ENCODE assay signal across 29 mouse cellular contexts in the genomic region with DNA sequence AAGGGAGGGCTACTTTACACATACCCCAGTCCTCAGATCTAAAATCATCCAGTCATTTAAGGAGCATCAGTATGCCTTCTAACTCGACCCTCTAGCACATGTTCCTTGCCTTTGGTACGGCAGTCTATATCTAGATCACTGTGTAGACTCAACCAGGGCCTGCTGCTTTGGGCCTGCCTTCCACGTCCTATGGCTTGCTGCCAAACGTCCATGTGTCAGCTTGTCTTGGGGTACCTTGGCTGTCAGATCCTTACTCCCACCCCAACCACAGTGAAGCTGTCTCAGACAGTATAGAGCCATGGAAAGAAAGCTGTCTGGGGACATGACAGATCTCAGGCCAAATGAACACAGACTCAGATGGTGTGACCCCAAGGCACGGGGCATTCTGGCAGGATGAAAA.
A peak's percentile ranks its signal among the peaks of the same experiment; 100 is the strongest.
DNase-seq lines count a peak whose midpoint lies in the region; ATAC-seq lines count a peak whose summit lies in the region.
"Had no signal": no experiment of that assay in that cellular context is flagged by ENCODE, and none has a peak within 500 bp of the region (broad histone marks: within the 10 kb centered on the region; RNA-seq: fewer than 3 reads in every experiment).

No protein-coding gene starts in this region.

- H3K4me1 ChIP-seq in embryonic facial prominence, embryonic 14.5 days (ENCODE audit: control insufficient read depth, insufficient read depth, low read length), result no peaks in the 10 kb centered on the region
- no peaks in the 10 kb centered on the region for H3K4me1 ChIP-seq in embryonic facial prominence, embryonic 10.5 days
- no peaks in the 10 kb centered on the region for H3K4me1 ChIP-seq in lung, embryonic 16.5 days (replicated peaks; ENCODE audit: control insufficient read depth, insufficient read depth, low read length)
- H3K4me1 ChIP-seq: embryonic facial prominence, embryonic 12.5 days; heart, embryonic 13.5 days had no signal

- H3K9ac ChIP-seq in embryonic facial prominence, embryonic 14.5 days (ENCODE audit: low read depth, low read length), result no peak overlapping the region
- H3K9ac ChIP-seq in lung, embryonic 16.5 days (ENCODE audit: low read length), result no peak overlapping the region
- H3K9ac ChIP-seq: embryonic facial prominence, embryonic 12.5 days; forebrain, embryonic 12.5 days; forebrain, embryonic 15.5 days; heart, embryonic 13.5 days; hindbrain, embryonic 14.5 days had no signal

- no peaks in the 10 kb centered on the region for H3K9me3 ChIP-seq in embryonic facial prominence, embryonic 14.5 days (ENCODE audit: control insufficient read depth, low read length)
- no peaks in the 10 kb centered on the region for H3K9me3 ChIP-seq in embryonic facial prominence, embryonic 10.5 days
- H3K9me3 ChIP-seq in lung, embryonic 16.5 days (ENCODE audit: control insufficient read depth, low read length), result no peaks in the 10 kb centered on the region
- H3K9me3 ChIP-seq: embryonic facial prominence, embryonic 12.5 days; forebrain, embryonic 12.5 days; forebrain, embryonic 15.5 days; G1E; heart, embryonic 10.5 days; heart, embryonic 13.5 days had no signal

- WGBS in embryonic facial prominence, embryonic 14.5 days, result 67% methylated on average over 5 of the region's 5 CpGs
- WGBS in embryonic facial prominence, embryonic 10.5 days, result 78% methylated on average over 5 of the region's 5 CpGs
- WGBS in lung, embryonic 16.5 days, result 58% methylated on average over 5 of the region's 5 CpGs

- no peak overlapping the region for H3K4me3 ChIP-seq in embryonic facial prominence, embryonic 14.5 days (ENCODE audit: low read depth, low read length)
- no peak overlapping the region for H3K4me3 ChIP-seq in embryonic facial prominence, embryonic 10.5 days
- no peak overlapping the region for H3K4me3 ChIP-seq in lung, embryonic 16.5 days (ENCODE audit: low read length)
- H3K4me3 ChIP-seq: embryonic facial prominence, embryonic 12.5 days; erythroblast, embryonic 14.5 days; forebrain, embryonic 12.5 days; forebrain, embryonic 15.5 days; heart, adult 2 months; heart, embryonic 10.5 days; heart, embryonic 13.5 days had no signal

- no peaks in the 10 kb centered on the region for H3K36me3 ChIP-seq in embryonic facial prominence, embryonic 14.5 days (ENCODE audit: control insufficient read depth, insufficient read depth, low read length)
- H3K36me3 ChIP-seq in embryonic facial prominence, embryonic 10.5 days (replicated peaks), result no peaks in the 10 kb centered on the region
- H3K36me3 ChIP-seq in lung, embryonic 16.5 days (ENCODE audit: control insufficient read depth, insufficient read depth, low read length), result no peaks in the 10 kb centered on the region
- H3K36me3 ChIP-seq: embryonic facial prominence, embryonic 12.5 days; forebrain, embryonic 12.5 days; forebrain, embryonic 15.5 days; G1E; heart, embryonic 10.5 days; heart, embryonic 13.5 days had no signal

- ATAC-seq in embryonic facial prominence, embryonic 14.5 days (ENCODE audit: low read depth), result no peak
- ATAC-seq in lung, embryonic 16.5 days (ENCODE audit: low read depth), result peak; percentile 29; the same call in 1 of the 2 replicates
- ATAC-seq in CD4-positive, CD25-positive, alpha-beta regulatory T cell, adult 4 months, result no peak
- ATAC-seq: activated CD4-positive, CD25-positive, alpha-beta regulatory T cell, adult 4 months; forebrain, embryonic 15.5 days; hindbrain, postnatal 0 days; inflammation-experienced regulatory T-cells, adult 6 months had no signal

- no peaks in the 10 kb centered on the region; the same call in 1 of the 2 replicates for H3K27me3 ChIP-seq in embryonic facial prominence, embryonic 14.5 days (replicated peaks; ENCODE audit: control insufficient read depth, insufficient read depth, low read length)
- H3K27me3 ChIP-seq in embryonic facial prominence, embryonic 10.5 days (replicated peaks; ENCODE audit: low read depth, poor library complexity, severe bottlenecking), result peaks cover 100% of the 10 kb centered on the region
- no peaks in the 10 kb centered on the region for H3K27me3 ChIP-seq in lung, embryonic 16.5 days (ENCODE audit: control insufficient read depth, insufficient read depth, low read depth, low read length)
- H3K27me3 ChIP-seq: CH12.LX; forebrain, embryonic 15.5 days had no signal

- no peak overlapping the region for H3K4me2 ChIP-seq in embryonic facial prominence, embryonic 14.5 days (ENCODE audit: low read depth, low read length)
- H3K4me2 ChIP-seq in lung, embryonic 16.5 days (ENCODE audit: low read depth, low read length), result no peak overlapping the region
- H3K4me2 ChIP-seq: embryonic facial prominence, embryonic 12.5 days; forebrain, embryonic 12.5 days; forebrain, embryonic 15.5 days; heart, embryonic 13.5 days; hindbrain, embryonic 14.5 days had no signal

- no peak overlapping the region for H3K27ac ChIP-seq in embryonic facial prominence, embryonic 14.5 days (replicated peaks; ENCODE audit: low read depth, low read length)
- H3K27ac ChIP-seq in embryonic facial prominence, embryonic 10.5 days (replicated peaks), result no peak overlapping the region
- no peak overlapping the region for H3K27ac ChIP-seq in lung, embryonic 16.5 days (ENCODE audit: low read length)
- H3K27ac ChIP-seq: embryonic facial prominence, embryonic 12.5 days; forebrain, embryonic 12.5 days; forebrain, embryonic 15.5 days; heart, adult 2 months; heart, embryonic 10.5 days; heart, embryonic 13.5 days; hindbrain, embryonic 14.5 days; hindbrain, postnatal 0 days had no signal

- peak; percentile 15 for DNase-seq in embryonic facial prominence, embryonic 14.5 days (ENCODE audit: low spot score)
- DNase-seq in embryonic facial prominence, embryonic 10.5 days (ENCODE audit: low spot score), result no peak
- DNase-seq in lung, adult 18-20 months, result no peak
- peak; percentile 47 for DNase-seq in lung, postnatal 10 days
- DNase-seq: adrenal gland, adult 8-10 months; adrenal gland, postnatal 25 days; cerebellum, adult 11-12 months; cerebellum, adult 8-10 months; cerebellum, postnatal 10 days; cerebellum, postnatal 36 days; gastrocnemius, postnatal 10 days; gastrocnemius, postnatal 36 days; heart, adult 2 months; heart, postnatal 14 days; heart, postnatal 4 days had no signal

Comparison
In these comparisons a context has a peak if more than half of its experiments do, and no peak if none do; other contexts are left out.
1. DNase-seq: peak in embryonic facial prominence, embryonic 14.5 days (single experiment) and lung, postnatal 10 days (single experiment); none in embryonic facial prominence, embryonic 10.5 days (single experiment) and lung, adult 18-20 months (0 of 2).